Mouse (Mus musculus) erythroblast, adult 5-6 weeks (primary cell): Measurements from ENCODE around the gene Lif. TPM values are rescaled to one million over a fixed set of nuclear protein-coding genes. Genes with fewer than 3 reads are reported as not detected.

ENCODE experiments used
- ATAC-seq: replicated peaks from 2 replicates; pipeline ENCODE4 v1.8.0; 2016; ENCODE audit warnings: moderate number of reproducible peaks, mild to moderate bottlenecking, moderate TSS enrichment, inconsistent platforms; ENCODE audit not compliant: poor library complexity, low FRiP score, severe bottlenecking
- total RNA-seq, 2 experiments: library from RNA; stranded (forward) in 1 of 2; stranded (reverse) in 1 of 2; fragments of 150-400 nt in 1 of 2; fragments of 200-764, 138-1000 nt in 1 of 2; gene quantifications; 2 replicates each; pipeline versions ENCODE4 v1.2.3 to v1.2.4; 2015 to 2017; ENCODE audit warnings: low replicate concordance in 2 of 2

Lif gene
- total RNA-seq, 2 experiments from 2014 or later, result not detected

GRCm38 (mm10) chr11:4258657-4259082 lies 1.3 kb downstream of the Lif start:
- peak; percentile 86 for ATAC-seq

GRCm38 (mm10) chr11:4260463-4261187 lies 3.3 kb downstream of the Lif start:
- ATAC-seq, result no peak

DNA sequence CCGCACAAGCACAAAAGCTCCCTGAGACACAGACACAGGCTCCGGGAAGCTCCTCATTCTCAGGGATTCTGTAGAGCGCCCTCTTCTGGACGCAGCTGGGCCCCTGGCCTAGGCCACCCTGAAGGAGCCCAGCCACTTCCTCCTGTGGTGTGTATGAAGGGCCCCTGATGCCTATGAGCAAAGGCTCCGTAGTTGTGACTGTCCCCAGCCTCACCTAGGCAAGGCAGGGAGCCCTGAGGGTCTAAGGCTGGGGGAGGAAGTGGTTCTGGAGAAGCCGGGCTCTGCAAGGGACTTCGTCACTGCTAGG lies 3.8 kb downstream of the Lif start:
- no peak for ATAC-seq

DNA sequence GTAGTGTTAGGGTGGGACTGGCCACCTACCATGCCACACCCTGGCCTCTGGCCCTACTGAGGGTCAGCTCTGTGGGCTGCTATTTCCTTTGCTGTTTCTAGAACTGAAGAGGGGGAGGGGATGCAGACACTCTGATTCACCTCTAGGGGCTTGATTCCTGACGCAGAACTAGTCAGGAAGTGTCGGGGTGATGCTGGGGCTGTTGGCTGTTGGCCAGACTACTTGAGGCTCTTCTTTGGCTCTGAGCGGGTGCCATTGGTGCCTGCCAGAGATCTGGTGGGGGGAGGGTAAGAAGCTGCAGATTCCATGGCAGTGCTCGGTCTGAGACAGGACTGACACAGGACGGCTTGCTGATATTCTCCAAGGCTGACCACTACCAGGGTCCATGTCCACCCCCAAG lies 4.6 kb downstream of the Lif start:
- ATAC-seq, result no peak

DNA sequence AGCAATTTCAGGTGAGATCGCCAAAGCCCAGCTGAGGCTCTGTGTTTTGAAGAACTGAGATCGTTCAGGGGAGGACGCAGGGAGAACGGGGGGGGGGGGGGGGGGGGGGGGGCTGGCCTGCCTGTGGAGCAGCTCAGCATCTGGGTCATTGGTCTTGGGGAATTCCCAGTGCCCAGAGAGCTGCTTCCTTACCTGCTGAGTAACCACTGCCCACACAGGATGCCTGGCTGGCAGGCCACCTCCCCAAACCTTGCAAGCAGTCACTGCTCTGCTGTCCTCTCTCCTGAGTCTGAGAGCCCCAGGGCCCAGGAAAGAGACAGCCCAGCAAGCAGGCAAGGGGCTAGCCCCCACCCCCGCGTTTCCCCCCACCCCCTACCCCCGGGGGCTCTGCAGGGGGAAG lies 5.5 kb downstream of the Lif start:
- ATAC-seq, result no peak

GRCm38 (mm10) chr11:4263296-4263695 lies 5.9 kb downstream of the Lif start:
- ATAC-seq, result no peak

DNA sequence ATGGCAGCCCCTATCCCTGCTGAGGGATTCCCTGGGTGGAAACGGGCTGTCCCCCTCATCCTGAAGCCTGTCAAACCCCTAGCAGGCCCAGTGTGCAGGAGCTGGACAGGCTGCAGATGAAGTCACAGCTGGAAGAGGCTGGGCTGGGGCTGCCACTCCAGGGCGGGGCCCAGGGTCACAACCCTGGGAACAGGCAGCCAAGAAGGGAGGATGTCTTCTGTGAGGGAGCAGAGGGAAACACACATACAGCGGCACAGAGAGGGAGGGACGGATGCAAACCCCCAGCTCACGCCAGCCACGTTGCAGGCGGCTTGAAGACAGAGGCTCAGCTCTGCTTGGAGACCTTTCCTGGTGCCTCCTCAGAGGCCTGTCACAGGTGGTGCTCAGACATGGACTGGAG lies 6.7 kb downstream of the Lif start:
- ATAC-seq, result no peak

DNA sequence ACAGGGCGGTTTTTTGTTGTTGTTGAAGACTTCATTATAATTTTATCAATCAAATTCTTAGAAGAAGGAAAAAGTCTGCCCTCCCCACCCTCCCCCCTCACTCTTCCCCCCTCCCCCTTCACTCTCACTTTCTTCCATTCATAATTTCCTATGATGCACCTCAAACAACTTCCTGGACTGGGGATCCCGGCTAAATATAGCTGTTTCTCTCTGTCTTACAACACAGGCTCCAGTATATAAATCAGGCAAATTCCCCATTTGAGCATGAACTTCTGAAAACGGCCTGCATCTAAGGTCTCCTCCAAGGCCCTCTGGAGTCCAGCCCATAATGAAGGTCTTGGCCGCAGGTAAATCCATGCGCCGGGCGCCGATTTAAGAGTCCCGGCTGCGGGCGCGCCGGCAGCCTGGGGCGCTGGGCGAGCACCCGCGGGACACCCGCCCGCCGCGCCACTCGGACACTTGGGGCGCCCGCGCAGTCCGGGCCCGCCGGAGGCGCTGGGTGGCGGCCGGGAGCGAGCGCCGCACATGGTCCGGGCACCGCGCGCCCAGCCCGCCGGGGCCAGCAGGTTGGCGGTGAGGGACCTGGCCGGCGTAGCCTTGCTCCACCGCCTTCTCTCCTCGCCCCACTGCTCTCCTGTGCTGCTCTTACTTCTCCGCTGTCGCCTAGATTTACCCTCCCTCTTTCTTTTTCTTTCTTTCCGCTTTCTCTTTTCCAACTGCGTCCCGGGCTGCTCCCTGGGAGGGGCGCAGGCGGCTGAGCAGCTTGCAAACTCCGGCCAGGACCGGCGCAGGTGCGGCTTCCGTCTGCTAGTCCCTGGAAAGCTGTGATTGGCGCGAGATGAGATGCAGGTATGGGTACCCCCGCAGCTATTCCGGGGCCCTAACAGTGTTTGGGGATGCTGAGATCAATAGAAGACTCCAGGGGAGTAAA lies 9.2 kb downstream of the Lif start:
- ATAC-seq, result no peak

GRCm38 (mm10) chr11:4267202-4267578 lies 9.8 kb downstream of the Lif start:
- ATAC-seq, result no peak

DNA sequence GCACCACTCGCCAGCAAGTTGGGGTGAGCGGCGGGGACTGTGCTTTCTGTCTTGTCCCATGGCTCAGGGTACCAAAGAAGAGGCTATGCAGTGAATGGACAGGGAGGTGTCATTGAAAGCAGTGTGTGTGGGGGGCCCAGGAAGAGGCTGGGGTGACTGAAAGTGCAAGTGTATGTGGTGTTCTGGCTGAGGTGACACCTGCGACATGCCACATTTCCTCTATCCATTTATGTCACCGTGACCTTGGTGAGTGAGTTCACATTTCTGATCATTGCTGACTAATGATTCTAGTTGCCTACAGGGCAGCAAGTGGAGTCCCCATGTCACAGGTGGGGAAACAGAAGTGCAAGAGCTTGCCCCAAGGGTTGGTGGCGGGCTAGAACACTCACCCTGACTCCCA lies 11.1 kb downstream of the Lif start:
- ATAC-seq, result no peak

- ATAC-seq, result no peak
These were observed 13.5 kb downstream of the Lif start for GRCm38 (mm10) chr11:4270744-4271459.

DNA sequence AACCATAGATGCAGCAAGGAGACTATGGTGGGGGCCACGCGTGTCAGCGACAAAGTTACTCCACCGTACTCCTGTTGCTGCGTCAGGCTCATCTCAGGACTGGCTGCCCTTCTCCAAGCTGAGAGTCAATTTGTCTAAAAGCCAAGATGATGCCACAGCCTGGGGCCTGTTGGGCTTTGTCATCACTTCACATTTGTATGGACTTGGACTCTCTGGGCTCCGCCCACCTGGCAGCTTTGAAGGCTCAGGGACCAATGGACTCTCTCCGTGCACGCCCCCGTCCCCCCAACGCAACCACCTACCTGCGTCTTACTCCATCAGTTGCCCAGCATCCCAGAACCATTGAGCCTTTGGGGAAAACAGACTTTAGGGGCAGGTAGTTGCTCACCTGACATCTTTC lies 14.2 kb downstream of the Lif start:
- ATAC-seq, result no peak

- ATAC-seq, result no peak
These were observed 19.1 kb downstream of the Lif start for GRCm38 (mm10) chr11:4276411-4276861.

- no peak for ATAC-seq
These were observed 22.6 kb downstream of the Lif start for GRCm38 (mm10) chr11:4279909-4280308.

- ATAC-seq, result no peak
These were observed 24.5 kb downstream of the Lif start for GRCm38 (mm10) chr11:4281852-4282251.

DNA sequence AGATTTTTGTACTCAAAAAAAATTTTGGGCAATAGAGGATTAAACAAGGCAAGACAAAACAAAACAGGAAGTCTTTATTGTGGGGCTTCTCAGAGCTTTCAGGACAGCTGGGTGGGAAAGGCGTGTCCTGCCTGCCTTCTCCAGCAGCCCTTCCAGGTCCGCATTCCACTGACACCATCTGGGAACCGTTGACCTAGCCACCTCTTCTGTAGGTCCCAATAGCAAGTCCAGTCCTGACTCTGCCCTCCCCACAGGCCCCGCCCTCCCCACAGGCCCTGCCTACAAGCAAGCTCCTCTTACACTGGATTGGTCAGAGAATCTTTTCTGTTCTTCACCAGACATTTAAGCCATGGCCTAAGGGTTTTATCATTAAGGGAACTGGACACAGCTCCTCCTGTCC lies 26.3 kb downstream of the Lif start:
- ATAC-seq, result no peak

- no peak for ATAC-seq
These were observed 31.9 kb downstream of the Lif start for GRCm38 (mm10) chr11:4289280-4289679.

- no peak for ATAC-seq
These were observed 34.3 kb downstream of the Lif start for GRCm38 (mm10) chr11:4291639-4292038.

DNA sequence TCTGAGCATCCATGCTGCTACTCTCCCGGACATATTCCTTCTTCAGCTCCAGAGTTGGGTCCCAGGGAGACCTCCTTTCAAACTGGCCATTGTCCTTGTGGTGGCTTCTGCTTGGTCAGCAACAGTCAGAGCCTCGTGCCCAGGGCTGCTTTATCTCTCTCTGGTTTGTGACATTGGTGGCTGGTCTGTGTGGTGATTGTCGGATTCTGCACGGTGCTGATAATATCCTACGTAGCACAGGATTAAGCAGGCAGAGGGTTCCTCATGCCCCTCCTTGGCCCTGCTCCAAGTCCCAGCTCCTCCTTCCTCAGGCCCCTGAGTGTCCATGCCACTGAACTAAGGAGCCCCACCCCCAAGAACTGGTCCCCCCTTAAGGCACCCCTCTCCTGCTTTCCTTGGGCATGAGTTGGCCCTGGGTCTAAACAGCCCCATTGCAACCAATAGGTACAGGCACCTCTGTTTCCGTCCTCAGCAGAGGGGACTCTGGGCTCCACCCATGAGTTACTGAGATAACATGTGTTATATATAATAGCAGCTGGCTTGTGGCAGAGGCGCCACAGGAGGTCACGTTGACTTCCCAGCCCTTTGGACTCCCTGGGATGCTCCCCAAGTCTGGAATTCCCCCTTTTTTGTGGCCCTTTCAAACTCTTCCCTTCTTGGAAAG lies 35.0 kb downstream of the Lif start:
- no peak for ATAC-seq

- ATAC-seq, result no peak
These were observed 35.5 kb downstream of the Lif start for GRCm38 (mm10) chr11:4292888-4293247.
